Mouse (Mus musculus): ENCODE measurements at regions not wholly inside any gene's neighbourhood (a gene's known extent, or its start where the extent isn't known, plus 50 kb on each side); places are given as distances from the start of the nearest gene placed in this dataset.

- TF ChIP-seq POLR2A (IDR thresholded peaks at IDR 0.05; ENCODE audit: low read depth, low read length) (no peak), CTCF (IDR thresholded peaks at IDR 0.05; ENCODE audit: extremely low read depth, insufficient read depth, insufficient read length, insufficient replicate concordance) (no peak)
These were observed 171.4 kb downstream of the Tox3 start for GRCm38 (mm10) chr8:90176771-90177170.
